Mouse (Mus musculus): ENCODE measurements at regions not wholly inside any gene's neighbourhood (a gene's known extent, or its start where the extent isn't known, plus 50 kb on each side); places are given as distances from the start of the nearest gene placed in this dataset.

- TF ChIP-seq CTCF (IDR thresholded peaks at IDR 0.05; ENCODE audit: insufficient read depth, low read depth, low read length) (no peak), POLR2A (IDR thresholded peaks at IDR 0.05; ENCODE audit: insufficient read depth, low read depth, low read length) (no peak)
These were observed 56.1 kb downstream of the Bbs10 start for GRCm38 (mm10) chr10:111354607-111355006.
